Mouse (Mus musculus): ENCODE results near the gene Ccdc187. TPM values are rescaled to one million over a fixed set of nuclear protein-coding genes. Genes with fewer than 3 reads are reported as not detected.

The Ccdc187 gene
- total RNA-seq (2023): not detected in 2 replicates

DNA sequence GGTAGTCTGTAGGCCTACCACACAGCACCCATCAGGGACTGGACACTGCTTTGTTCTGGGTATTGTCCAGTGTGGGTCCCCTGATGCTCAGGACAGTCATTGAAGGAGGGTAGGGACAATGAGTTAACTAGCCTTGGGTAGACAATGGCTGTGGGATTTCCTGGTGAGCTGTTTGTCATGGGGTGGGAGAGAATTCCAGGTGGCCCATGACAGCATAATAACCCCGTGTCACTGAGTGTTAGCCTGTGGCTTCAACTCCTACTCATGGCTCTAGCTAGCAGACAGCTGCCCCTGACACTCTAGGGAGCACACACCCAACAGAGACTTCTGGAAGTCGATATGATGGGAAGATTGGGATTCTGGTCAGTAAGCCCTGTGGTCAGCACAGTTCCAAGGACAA lies at the start of gene Ccdc187:
TSS of gene Ccdc187 (minus strand) at position 101 of the 400 bp plus-strand sequence.

GRCm38 (mm10) chr2:26315072-26315924 lies 20.9 kb upstream of the Ccdc187 start, which contains the start of gene Gpsm1:
Gpsm1 (plus strand) TSS chr2:26315515.

DNA sequence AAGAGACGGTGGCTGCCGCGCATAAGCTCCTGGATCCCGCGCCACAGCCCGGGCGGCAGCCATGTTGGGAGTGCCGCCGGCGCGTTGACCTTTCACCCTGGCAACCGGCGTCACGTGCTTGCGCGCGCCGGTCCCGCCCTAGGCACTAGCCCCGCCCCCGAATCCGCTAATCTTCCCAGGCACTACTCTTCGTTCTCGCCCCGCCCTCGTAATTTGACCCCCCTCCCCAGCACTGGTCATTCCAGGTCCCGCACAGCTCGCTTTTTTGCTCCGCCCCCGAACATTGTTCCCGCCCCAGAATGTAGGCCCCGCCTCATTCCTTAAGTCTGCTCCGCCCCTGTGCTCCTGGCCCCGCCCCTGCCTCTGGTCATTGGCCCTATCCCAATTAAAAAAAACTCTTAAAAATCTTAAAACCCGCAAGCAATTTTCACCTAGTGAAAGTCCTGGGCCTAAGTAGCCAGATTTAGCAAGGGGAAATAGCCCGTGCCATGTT lies 57.0 kb downstream of the Ccdc187 start, which contains the start of gene Qsox2:
TSS of gene Qsox2 (minus strand) at position 236 of the 493 bp plus-strand sequence.

GRCm38 (mm10) chr2:26208126-26208789 lies 86.1 kb downstream of the Ccdc187 start, which contains the start of gene Lhx3:
Lhx3 (minus strand) TSS chr2:26208289.

Other genes starting within 250 kb of the Ccdc187 start
- gene Nacc2, start 171.3 kb downstream of the Ccdc187 start, total RNA-seq (2023): 1.0 and 1.5 TPM in 2 replicates
- gene Lhx3, start 86.3 kb downstream of the Ccdc187 start, total RNA-seq (2023): not detected in 2 replicates
- 1.7 and 2.0 TPM in 2 replicates for gene Qsox2, start 57.0 kb downstream of the Ccdc187 start, total RNA-seq (2023)
- 25.3 and 46.5 TPM in 2 replicates for gene Gpsm1, start 21.0 kb upstream of the Ccdc187 start, total RNA-seq (2023)
- 3.6 and 3.8 TPM in 2 replicates for gene Dnlz, start 57.6 kb upstream of the Ccdc187 start, total RNA-seq (2023)
- 168 and 193 TPM in 2 replicates for gene Card9, start 66.4 kb upstream of the Ccdc187 start, total RNA-seq (2023)
- gene Snapc4, start 86.1 kb upstream of the Ccdc187 start, total RNA-seq (2023): 11.2 and 22.6 TPM in 2 replicates
- gene Entr1, start 94.8 kb upstream of the Ccdc187 start, total RNA-seq (2023): 91.6 and 110 TPM in 2 replicates
- 53.3 and 70.5 TPM in 2 replicates for gene Pmpca, start 94.8 kb upstream of the Ccdc187 start, total RNA-seq (2023)
- 13.9 and 24.1 TPM in 2 replicates for gene Inpp5e, start 114.6 kb upstream of the Ccdc187 start, total RNA-seq (2023)
- 54.5 and 65.3 TPM in 2 replicates for gene Sec16a, start 150.7 kb upstream of the Ccdc187 start, total RNA-seq (2023)
- gene Notch1, start 222.1 kb upstream of the Ccdc187 start, total RNA-seq (2023): 232 and 234 TPM in 2 replicates